Mouse (Mus musculus) embryo, embryonic 10.5 days (tissue): ENCODE data around the gene Rhbdf2.
"Not testable (repeated sequence)": the region's sequence is repeated elsewhere in the genome, so short reads cannot be mapped to it uniquely, and the experiment has no call there.

ENCODE experiments used
- DNase-seq: peaks from one replicate; pipeline ENCODE4 v3.0.0-alpha.2; 2015; ENCODE audit warnings: low spot score

The Rhbdf2 gene

DNA sequence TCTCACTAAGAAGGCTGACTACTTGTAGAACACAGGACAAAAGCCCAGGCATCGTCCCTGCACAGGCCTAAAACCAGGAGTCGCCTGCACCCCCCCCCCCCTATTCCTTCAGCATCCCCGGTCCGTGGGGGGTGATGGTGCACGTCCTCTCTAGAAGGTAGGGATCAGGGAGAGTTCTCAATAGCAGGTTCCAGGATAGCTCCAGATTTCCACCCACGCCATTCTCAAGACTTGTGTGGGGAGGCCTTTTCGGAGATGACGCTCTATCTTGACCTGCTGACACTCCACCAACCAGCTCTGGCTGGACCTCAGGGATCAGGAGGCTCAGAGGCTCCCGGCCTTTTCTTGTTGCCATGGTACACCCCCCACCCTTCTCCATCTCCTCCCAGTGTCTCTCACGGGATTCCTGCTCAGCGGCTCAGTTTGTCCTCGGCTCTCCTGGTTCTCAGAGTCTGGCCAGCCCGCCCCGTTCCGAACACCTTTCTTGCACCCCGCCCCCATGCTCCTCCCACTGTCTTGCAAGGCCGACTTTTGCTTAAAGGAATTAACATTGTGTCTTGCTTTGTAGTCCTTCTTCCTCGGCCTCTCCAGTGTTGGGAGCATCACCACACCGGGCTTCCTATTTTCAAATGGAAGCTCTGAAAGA lies 16.9 kb upstream of the Rhbdf2 start:
- DNase-seq, result peak; percentile 65

DNA sequence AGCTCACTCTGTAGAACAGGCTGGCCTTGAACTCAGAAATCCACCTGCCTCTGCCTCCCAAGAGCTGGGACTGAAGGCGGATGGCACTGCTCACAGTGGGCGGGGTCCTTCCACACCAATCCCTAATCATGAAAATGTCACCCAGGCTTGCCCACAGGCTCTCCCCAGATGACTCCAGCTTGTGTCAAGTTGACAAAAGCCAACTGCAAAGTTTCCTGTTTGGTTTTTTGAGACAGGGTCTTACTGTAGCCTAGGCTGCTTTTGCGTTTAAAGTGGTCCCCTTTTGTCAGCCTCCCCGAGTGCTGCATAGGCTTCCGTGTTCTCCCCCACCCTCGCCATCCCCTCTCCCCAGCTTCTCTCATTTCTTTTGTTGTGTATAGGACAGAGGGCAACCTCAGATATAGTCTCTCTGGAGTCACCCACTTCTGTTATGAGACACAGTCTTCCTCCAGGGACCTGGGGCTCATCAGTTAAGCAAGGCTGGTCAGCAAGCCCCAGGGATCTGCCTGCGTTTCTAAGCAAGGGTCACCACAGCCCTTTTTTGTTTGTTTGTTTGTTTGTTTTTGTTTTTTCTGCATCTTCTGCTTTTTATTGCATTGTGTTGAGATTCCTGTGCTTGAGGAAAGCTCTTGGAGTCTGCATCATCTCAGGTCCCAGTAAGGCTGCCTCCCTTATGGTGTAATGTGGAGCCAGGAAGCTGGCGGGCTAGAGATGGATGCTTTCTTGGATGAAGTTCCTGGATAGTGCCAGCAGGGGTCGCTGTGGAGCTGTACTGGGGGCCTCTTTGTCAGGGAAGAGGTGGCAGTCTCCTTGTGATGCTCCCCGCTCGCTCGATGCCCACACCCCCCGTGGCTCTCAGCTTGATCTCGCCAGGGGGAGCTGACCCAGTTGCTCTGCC lies 16.1 kb upstream of the Rhbdf2 start:
- peak; percentile 96 for DNase-seq

DNA sequence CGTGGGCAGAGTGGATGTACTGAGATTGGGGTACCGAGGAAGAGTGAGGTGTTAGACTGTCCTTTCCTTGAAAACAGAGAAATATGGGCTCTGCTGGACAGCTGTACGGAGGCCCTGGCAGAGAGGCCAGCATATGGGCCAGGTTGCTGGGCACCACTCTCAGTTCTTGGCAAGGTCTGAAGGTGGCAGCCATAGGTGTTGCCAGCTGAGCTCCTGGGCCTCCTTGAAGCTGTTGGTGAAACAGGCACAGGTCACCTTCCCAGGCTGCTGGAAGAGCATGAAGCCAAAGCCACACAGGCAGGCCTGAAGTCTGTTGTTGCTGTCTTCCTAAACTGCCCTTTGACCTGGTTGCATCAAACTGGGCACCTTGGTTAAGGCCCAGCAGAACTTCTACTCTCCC lies 14.9 kb upstream of the Rhbdf2 start:
- DNase-seq, result no peak

- peak; percentile 57 for DNase-seq
Measured at GRCm38 (mm10) chr11:116641168-116641567, 14.3 kb upstream of the Rhbdf2 start.

DNA sequence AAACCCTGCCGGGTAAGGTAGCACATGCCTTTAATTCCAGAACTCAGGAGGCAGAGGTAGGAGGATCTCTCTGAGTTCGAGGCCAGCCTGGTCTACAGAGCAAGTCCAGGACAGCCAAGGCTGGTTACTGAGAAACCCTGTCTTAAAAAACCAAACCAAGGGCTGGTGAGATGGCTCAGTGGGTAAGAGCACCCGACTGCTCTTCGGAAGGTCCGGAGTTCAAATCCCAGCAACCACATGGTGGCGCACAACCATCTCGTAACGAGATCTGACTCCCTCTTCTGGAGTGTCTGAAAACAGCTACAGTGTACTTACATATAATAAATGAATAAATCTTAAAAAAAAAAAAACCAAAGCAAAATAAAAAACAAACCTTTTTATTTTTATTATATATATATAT lies 9.8 kb upstream of the Rhbdf2 start:
- DNase-seq, result not testable (repeated sequence)

DNA sequence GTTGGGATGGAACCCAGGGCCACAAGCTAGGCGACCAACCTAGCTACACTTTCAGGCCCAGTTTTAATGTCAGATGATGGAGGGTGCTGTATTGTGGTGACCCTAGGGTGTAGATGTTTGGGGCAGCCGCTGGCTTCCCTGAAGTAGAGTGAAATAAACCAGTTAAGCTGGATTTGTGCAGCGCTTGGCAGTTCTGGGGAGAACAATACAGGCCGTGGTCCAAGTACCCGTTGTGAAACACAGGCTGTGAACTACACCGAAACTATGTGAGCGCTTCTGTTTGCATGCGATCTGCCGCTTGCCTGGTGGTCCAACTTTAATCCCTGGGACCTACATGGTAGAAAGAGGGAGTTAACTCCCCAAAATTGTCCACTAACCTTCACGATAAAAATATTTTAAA lies 6.1 kb upstream of the Rhbdf2 start:
- no peak for DNase-seq

DNA sequence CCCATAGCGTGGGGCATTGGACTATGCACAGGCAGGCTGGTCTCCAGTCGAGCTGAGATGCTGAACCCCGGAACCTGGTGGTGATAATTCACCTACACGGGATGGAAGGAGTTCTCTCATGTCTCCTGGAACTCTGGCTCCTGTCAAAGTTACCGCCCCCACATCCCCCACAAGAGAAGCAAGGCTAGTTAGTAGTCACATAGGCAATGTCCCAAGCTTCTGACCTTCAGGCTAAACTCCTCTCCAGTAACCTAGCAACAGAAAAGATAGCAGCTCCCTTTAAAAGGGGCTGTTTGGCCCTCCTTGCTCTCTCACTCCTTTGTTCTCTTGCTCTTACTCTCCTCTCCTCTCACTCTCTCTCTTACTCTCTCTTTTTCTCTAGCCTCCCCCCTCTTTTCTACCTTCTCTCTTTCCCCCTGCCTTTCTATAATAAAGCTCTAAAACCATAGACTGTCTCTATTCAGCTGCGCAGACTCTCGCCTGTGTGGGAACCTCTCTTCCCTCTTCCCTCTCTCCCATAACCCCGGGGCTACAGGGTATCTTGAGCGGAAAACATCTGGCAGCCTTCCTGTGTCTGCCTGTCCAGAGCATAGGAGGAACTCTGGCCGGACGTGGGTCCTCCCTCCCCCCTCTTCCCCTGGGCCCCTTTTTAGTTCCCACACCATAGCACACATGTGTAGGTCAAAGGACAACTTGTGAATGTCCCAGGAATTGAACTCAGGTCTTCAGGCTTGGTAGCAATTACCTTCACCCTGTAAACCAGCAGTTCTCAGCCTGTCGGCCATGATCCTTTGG lies 3.5 kb upstream of the Rhbdf2 start:
- DNase-seq, result no peak

DNA sequence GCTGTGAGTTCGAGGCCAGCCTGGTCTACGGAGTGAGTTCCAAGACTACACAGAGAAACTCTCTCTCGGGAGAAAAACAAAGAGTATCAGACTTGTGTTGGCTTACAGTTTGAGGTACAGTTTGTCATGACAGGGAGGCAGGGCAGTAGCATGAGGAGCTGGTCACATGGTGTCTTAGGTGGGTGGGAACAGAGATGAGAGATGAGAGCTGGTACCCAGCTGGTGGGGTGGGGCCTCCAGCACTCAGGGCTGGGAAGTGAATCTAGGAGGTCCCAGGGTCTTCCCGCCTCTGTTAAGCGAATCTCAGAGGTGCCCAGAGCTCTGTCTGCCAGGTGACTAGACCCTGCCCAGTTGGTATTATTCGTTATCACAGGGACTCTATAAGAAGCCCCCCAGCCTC lies 2.7 kb upstream of the Rhbdf2 start:
- no peak for DNase-seq

DNA sequence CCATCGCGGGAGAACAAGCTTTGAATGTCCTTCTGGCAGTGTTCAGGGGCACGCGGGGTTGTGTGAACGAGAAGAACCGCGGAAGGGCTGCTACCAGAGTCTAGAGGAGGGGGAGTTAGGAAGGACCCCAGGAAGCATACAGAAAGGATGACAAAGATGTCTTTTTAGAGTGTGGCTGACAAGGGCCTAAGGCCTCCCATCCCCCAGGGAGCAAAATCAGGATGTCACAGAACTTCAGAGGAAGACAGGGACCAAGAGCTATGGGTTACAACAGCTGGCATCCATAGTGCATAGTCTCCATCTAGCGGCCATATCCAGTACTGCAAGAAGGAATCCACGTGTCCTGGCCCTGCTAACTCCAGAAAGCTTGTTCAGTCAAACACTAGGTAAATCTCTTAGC lies 1.9 kb upstream of the Rhbdf2 start:
- peak; percentile 97 for DNase-seq

- no peak for DNase-seq
Measured at GRCm38 (mm10) chr11:116627072-116628020, 527 bp upstream of the Rhbdf2 start.

DNA sequence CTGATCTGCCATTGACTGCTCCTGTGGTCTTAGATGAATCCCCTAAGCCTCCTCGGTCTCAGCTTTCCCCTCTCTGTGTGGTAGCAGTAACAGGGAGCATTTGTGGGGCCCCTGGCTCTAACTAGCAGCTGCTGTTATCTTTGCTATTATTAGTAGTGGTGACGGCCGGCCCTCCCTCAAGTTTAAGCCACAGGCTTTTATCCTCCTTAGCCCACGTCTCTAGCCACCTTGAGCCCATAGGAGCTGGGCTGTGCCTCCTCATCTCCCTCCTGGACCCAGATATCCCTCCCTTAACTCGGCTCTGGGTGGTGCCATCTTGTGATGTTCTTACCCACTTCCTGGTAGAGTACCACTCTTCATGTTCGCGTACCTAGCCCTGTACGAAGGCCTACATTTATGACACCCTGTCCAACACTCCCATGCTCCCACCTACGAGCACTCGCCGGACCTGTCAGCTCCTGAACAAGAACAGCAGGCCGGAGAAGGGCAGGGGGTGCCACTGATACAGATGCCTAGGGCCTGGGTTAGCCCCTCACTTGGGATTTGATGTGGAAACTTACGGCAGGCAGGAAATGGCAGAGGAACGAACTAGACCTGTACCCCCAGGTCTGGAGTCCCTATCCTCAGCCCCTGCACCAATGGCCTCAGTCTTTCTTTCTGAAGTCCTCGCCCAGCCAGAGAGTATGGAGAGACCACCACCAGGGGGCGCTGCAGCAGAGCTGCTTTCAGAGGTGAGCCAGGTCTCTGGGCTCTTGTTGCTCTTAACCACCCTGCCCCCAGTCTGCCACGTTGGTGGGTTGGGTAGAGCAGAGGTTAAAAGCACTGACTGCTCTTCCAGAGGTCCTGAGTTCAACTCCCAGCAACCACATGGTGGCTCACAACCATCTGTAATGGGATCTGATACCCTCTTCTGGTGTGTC lies 1.5 kb downstream of the Rhbdf2 start:
- DNase-seq, result peak; percentile 76

- peak; percentile 83 for DNase-seq
Measured at GRCm38 (mm10) chr11:116624131-116624832, 2.5 kb downstream of the Rhbdf2 start.

DNA sequence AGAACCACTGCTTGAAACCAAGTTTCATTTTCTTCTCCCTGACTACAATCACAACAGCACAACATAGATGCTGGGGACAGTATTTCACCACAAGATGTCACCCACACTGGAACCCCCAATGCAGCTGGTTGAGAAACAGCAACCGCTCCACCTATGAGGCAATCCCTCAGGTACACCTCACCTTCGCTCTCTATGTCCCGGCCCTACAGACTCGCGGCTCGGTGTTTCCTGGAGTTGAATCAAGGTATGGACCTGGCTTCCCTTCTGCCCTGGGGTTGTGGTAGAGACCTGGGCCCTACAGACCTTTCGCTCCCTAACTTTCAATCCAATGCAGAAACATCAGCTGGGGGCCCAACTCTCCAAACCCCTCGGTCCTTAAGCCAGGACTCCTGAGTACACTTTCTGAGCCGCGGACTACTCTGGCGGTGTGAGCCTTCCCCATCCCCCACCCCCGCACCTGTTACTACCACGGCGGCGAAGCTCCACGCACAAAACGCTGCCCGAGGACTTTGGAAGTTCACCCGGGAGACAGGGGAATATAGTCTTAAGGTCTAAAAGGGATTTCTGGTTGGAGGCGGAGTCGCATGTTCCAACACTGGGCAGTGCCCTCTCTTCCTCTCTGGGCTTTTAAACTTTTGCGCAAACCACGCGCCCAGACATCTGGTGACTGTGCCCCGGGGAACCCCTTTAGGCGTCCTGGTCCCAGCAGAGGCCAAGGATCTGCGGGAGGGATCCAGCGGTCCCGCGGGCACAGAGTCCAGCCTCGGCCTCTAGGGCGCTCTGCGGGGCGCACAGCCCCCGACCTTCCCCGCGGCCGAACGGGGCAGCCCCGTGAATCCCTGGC lies 3.3 kb downstream of the Rhbdf2 start:
- no peak for DNase-seq

DNA sequence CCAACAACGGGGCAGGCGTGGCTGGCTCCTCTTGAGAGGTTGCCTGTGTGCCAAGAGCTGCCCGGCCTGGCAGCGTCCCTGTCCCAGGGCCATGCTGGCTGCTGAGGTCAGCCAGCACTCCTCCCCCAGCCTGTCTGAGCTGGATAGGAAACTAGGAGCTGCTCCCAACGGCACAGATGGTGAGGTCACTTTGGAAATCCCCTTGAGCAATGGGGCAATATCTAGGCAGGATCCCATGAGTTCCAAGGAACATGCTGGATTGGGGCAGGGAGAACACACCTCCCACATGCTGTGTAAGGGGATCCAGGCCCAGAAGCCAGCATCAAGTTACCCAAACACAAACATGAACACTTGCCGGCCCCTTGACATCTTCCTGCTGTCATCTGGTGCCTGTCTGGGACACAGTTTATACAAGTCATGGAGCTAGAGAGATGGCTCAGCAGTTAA lies 5.5 kb downstream of the Rhbdf2 start:
- peak; percentile 55 for DNase-seq

DNA sequence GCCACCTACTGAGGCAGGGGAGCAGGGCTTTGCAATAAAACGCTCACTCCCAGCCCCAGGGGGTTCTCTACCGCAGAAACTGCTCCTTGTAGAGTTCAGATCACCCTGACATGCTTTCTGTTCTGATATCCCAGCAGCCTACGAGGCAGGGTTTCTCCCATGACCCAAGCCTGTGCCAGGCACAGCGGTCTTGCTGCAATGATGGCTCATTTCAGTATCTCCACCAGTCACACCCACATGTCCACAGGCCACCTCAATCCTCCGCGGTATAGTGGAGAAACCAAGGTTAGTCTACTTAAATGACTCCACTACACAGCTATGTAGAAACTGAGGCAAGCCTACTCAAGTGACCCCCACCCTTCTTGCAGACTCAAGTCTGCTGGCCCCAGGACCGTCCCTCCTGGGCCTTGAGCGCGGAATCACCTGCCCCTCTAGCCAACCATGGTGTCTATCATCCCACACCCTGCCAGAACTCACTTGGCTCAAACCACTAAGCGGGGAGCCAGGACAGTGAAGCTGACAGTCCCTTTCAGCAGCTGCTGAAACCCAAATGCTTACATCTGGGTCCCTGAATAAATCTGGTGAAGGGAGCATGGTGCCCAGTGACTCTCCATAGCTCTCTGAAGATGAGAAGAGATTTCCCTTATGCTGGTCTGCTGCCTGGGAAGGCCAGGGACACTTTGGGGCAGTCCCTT lies 6.1 kb downstream of the Rhbdf2 start:
- DNase-seq, result no peak

DNA sequence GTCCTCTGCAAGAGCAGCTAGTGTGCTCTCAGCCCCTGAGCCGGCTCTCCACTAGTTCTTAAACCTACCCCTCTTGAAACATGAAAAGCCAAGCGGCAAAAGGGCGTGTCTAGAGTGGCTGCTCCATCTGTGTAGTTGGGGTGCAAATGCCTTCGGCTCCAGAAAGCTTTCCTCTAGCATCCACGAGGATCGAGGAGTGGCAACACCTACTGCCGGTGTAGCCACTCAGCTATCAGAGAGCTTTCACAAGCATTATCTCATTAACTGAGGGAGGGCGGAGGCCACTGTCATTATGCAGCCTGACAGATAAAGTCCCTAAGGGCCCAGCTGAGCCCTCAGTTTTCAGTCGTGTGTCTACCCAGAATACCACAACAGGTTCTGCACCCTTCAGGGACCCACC lies 6.7 kb downstream of the Rhbdf2 start:
- no peak for DNase-seq

- no peak for DNase-seq
Measured at GRCm38 (mm10) chr11:116619561-116619960, 7.3 kb downstream of the Rhbdf2 start.

DNA sequence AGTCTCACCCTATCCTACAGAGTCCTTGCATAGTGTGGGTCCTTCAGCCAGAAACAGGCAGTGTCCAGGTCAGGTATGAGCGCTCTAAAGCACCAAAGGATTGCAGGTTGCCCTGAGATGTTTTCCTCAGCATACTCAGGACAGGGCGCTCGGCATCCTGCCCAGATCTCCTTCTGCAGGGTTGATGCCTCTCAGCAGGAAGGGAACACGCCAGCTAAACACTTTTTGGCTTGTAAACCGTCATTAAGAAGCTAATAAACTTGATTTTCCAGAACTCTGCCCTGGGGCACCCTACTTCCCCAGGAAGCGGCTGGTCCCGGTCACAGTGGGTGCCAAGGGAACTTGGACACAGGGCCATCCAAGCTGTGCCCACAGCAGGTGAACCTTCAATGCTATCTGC lies 7.7 kb downstream of the Rhbdf2 start:
- no peak for DNase-seq
